Mouse (Mus musculus) frontal cortex, postnatal 10 days (tissue): Measurements from ENCODE around the gene Chmp4b.

Source experiments
- DNase-seq, 2 experiments: peaks; one replicate each; pipeline ENCODE4 v3.0.0; 2022; ENCODE audit warnings: low spot score in 2 of 2, mixed read lengths in 1 of 2

The Chmp4b gene

DNA sequence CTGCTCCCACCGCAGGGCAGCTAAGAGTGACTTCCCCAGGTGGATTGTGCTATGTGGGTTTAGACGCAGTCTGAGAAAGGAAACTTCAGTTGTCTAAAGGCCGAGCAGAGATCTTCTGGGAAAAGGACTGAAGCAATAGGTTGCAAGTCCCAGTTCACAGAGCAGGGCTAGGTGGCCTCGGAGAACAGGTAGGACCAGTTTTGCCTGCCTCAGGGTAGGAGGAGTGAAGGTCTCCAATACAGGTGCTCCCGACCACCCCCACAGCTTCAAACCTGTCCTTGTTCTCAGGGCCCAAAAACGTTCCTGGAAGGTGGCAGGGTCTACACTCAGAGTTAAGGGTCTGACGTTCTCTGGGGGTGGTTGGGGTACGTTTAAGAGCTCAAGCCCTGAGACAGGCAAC, at the start of gene Chmp4b:
TSS of gene Chmp4b (plus strand) at position 343 of the 400 bp plus-strand sequence.
- DNase-seq = no peak

DNA sequence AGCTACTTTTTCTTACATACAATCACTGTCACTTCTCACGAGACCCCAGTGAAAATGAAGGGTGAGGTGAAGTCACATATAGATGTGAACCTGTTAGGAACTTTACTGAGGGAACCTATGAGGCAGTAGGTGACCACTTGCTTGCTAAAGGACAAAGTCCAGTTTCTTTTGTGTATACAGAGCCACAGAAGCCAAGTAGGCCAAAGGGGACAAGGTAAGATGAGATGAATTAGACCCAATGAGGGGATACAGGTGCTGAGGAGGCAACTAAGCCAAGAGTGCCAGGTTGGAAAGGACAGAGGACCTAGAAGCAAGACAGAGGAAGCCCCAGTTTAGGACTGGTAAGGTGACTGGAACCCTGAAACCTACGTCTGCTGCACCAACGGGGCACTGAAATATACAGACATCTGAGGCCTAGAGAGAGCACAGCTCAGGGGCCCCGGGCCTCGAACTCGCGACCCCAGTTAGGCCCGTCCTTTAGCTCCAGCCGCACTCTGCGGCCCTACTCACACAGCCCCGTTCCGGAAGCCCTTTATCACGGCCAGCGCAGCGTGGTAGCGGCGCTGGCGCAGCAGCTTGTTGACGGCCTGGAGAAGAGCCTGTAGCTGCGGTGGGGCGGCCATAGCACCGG, 48.4 kb upstream of the Chmp4b start:
- no peak for DNase-seq

DNA sequence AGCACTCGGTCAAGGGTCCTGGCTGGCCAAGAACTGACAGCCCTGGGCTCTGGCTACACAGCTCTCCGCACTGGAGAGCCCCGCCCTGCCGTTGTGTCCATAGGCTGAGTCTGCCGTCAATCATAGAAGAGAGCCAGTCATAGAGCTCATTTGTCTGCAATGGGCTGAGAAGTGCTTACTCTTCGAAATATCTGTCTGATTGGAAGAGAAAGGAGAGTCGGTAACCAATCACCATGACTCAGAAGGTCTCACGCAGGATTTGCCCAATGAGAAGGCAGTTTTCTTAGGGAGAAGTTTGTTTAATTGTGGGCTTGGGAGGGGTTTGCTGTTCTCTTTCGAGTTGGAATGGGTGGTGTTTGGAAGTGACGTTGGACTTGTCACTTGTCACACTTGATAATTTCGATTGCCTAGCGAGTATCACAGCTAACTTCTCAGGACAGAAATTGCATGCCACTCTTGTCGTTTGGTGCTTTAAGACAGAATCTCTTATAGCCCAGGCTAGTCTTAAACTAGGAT, 47.8 kb upstream of the Chmp4b start, which contains the start of gene Pxmp4:
TSS of gene Pxmp4 (minus strand) at position 71 of the 516 bp plus-strand sequence.
- DNase-seq = peak; percentile 98 to 99

DNA sequence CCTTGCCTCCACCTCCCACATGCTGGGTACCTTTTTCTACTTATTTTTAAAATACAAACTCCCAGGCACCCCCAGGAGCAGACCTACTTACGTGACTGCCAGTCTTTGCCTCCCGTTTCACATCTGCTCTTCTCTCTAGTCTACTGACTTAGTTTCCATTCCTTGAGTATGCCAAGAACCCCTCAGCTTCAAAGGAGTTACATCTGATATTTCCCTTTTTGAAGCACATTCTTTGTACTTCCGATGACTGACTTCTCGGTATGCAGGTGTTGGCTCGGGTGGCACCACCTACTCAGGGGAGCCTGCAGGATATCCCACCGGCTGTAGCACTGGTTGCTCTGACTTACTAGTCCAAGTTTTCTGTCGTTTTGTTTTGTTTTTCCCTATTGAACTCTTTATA, 47.3 kb upstream of the Chmp4b start:
- no peak for DNase-seq

DNA sequence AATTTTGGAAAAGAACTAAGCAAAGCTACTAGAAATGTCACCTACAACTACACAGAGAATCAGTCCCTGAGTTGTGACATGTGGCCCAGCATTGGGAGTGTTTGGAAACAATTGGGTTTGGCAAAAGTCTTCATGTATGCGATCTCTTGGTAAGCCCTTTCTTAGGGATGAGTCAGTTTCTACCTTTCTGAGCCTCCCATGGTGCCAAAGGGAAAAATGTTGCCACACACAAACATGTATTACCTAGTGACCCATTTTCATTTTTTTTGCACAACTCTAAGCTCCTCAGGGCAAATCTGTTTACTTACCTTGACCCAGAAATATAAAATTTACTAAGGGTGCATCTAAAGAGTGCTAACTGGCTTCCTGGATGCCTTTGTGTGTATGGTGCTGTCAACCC, 44.5 kb upstream of the Chmp4b start:
- no peak for DNase-seq

DNA sequence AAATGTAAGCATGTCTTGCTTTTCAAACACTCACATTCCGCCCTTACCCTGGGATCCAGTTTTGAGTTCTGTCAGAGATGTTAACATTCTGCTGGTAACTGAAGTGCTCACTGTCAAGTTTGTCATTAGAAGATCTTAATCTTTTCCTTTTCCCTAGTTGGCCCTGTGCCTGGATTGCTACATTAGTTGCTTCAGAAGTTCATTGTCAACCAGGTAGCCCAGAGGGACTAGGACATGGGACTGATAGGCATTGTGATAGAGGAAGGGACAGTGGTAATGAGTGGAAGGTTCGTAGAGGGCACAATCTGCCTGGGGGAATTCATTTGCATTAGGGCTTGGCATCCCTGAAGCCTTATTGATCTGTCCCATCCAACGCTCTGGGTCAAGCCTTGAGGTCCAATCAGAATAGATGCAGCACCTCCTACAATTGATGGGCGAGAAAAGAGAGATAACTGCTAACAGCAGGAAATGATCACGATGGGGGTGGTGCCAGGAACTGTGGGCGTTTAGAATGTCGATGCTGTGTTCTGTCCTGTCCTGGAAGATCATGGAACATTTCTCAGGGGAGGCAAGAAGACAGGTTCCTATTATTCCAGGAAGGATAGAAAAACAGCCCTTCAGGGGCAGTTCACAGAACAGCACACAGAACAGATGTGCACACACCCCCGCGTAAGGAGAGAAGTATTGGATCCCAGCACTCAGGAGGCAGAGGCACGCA, 42.3 kb upstream of the Chmp4b start:
- no peak for DNase-seq

DNA sequence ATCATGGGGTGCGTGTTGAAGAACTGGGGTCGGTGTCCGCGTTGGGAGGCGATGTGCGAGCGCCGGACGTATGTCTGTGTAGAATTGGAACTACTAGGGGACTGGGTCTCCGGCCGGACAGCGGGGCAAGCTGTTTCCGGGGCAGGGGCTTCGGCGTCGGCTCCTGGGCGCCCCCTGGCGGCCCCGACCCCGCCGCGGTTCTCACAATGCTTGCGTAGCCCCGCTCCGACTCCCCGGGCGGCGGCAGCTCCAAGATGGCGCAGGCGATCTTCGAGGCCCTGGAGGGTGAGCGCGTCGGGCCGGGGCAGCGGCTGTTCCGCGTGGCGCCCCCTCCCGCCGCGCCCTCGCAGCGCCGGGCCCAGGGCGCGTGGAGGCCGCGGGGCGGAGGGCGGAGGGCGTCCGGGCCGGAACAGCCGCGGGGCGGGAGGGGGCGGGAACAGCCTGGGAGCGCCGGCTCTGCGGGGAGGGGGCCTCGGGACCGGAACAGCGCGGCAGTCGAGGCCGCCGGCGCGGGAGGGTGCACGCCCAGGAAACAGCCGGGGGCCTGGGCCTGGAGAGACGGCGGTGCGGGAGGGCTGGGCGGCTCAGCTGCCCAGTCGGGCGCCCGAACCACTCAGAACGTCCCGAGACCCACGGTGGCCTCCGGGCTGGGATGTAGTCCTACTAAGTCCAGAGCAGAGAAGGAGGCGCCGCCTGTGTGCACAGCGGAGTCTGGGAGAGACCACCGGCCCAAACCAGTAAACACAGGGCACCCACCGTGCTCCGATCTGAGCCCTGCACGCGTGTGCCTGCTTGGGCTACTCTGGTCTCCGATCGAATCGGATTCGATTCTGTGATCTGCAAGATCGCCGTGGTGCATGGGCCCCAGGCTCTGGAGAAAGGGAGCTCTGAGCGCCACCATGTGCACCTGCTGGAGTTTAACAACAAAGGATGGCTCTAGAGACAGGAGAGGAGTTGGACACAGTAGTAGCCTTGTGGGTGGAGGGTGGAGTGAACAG, 38.1 kb upstream of the Chmp4b start, which contains the start of the genes Zfp341 and 4930519P11Rik:
TSS of gene Zfp341 (plus strand) at position 180 of the 998 bp plus-strand sequence.
TSS of gene 4930519P11Rik (minus strand) at position 320 of the 998 bp plus-strand sequence.
- DNase-seq = peak; percentile 86 to 89

DNA sequence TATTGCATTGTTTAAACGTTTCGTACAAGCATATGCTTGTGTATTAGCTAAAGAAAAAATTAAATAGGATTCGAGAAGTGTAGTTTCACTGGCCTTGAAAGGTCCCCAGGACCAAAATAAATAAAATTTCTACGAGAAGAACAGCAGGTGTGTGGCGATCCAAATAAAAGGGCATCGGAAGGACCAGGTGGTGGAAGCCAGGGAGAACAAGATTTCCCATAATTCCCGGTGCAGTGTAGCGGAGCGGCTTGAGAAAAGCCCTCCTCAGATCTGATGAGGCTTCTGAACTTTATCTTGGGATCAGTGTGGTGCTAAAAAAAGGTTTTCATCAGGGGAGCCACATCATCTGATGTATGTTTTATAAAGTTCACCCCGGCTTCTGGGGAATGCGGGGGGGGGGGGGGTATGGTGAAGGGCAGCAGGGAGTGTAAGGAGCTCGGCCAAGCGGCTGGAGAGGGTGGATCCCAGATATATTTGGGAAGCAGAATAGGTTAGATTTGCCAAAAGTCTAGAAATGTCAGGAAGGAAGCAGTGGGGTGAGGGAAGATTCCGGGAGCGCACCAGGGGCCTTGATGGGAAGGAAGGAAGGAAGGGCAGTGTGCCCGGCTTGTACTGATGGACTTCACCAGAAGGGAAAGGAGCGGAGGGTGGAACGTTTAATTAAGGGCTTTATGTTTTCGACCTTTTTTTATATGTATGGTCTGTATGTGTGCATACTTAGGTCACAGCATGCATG, 36.5 kb upstream of the Chmp4b start:
- no peak for DNase-seq

DNA sequence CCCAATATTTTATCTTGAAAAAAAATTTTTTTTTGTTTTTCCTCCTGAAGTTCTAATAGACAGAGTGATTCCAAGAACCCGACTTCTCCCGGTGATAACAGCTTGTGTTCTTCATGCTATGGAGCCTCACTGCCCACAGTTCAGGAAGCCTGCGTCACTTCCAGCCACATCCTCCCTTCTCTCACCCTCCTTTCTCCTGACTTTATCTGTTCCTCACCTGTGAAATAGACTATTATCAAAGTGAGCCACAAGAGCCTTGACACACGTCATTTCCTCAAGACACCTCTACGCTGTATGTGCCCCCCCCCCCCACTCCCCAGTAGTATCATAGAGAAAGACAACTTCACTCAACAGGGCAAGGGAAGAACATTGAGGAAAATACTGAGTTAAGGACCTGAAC, 35.8 kb upstream of the Chmp4b start:
- DNase-seq = no peak

DNA sequence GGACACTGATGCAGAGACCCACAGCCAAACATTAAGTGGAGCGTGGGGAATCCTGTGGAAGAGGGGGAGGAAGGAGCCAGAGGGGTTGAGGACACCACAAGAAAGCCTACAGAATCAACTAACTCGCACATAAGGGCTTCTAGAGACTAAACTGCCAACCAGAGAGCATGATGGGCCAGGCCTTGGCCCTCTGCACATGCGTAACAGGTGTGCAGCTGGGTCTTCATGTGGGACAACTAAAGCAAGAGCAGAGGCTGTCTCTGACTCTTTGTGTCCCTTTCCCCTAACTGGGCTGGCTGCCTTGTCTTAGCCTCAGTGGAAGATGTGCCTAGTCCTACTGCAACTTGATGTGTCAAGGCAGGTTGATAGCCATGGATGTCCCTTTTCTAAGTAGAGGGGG, 34.4 kb upstream of the Chmp4b start:
- DNase-seq = no peak

DNA sequence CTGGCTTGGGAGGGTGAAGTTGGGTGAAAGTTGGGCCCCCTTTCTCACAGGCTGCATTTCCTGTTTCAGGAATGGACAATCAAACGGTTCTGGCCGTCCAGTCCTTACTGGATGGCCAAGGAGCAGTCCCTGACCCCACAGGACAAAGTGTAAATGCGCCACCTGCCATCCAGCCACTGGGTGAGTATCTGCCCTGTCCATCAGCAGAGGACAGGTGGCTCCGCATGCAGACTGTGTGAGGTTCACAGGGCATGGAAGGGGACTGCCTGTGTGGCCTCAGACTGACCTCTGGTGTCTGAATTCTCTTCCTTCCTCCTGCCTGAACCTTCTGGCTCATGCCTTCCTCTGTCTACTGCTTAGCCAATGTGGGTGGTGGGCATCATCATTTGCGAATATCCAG, 29.8 kb upstream of the Chmp4b start:
- DNase-seq = no peak

DNA sequence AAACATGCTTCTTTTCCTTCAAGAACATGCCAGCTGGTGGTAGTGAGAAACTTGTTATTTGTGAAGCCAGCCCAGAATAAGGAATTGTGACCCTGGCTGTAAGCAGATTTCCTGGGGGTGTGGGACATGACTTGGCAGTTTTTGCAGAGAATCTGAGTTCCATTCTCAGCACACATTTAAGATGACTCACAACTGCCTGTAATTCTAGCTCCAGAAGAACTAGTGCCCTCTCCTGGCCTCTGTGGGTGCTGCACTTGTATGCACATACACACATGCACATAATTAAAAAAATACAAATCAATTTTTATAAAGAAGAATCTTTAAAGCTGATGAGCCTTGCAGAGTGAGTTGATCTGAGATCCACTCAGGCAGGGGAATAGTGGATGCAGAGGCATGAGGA, 27.4 kb upstream of the Chmp4b start:
- DNase-seq = no peak

DNA sequence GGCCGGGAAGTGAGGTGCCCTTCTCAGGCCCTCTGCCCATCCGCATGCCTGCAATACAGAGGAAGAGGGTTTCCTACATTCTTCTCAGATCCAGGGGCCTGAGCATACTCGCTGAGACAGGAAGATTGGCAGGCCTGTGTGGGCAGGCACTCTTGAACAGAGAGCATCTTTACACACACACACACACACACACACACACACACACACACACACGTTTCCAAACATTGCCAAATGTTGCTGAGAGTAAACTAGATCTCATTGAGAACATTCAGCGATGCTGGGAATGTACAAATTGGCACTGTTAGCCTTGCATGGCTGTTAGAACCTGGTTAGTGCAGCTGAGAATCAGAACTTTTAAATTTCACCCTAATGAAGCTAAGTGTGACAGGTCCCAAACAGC, 21.0 kb upstream of the Chmp4b start:
- DNase-seq = no peak

DNA sequence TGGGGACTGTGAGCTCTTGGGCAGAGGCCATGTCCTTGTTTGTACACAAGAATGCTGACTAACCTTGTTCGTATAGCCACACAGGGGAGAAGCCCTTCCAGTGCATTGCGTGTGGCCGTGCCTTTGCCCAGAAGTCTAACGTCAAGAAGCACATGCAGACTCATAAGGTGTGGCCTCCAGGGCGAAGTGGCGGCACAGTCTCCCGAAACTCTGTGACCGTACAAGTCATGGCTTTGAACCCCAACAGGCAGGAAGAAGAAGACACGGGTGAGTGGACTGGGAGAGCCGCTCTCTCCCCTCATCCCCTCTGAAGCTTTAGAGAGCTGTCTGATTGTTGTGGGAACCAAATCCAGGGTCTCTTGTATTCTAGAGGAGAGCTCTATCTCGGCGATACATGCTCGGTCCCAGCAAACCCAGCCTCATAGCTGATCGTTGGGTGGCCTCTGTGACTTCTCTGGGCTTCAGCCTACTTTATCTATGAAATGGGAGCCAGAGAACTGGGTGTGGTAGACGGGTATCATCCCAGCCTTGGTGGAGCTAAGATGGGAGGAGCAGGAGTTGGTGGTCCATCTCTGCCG, 19.2 kb upstream of the Chmp4b start:
- DNase-seq = no peak

DNA sequence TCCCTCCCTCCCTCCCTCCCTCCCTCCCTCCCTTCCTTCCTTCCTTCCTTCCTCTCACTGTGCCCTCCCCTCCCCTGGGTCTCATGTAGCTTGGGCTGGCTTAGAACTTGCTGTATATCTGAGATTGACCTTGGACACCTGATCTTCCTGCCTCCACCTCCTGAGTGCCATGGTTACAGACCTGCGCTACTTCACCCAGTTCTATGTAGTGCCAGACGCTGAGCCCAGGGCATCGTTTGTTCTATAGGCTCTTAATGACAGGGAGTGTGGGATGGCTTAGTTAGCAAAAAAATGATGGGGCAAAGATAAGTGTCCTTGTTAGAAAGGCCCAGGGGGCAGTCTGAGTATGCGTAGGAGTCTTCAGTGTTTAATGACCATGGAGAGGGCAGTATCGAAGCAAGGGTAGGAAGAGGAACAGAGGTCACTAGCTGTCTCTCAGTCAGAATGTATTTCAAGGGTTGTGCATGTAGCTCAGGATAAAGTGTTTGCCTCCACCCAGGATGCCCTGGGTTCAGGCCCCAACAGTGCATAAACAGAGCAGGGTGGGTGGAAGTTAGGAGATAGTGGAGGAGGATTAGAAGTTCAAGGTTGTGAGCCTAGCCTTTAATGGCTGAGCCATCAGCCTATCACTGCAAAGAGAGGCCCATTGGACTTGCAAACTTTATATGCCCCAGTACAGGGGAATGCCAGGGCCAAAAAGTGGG, 18.3 kb upstream of the Chmp4b start:
- DNase-seq = no peak

DNA sequence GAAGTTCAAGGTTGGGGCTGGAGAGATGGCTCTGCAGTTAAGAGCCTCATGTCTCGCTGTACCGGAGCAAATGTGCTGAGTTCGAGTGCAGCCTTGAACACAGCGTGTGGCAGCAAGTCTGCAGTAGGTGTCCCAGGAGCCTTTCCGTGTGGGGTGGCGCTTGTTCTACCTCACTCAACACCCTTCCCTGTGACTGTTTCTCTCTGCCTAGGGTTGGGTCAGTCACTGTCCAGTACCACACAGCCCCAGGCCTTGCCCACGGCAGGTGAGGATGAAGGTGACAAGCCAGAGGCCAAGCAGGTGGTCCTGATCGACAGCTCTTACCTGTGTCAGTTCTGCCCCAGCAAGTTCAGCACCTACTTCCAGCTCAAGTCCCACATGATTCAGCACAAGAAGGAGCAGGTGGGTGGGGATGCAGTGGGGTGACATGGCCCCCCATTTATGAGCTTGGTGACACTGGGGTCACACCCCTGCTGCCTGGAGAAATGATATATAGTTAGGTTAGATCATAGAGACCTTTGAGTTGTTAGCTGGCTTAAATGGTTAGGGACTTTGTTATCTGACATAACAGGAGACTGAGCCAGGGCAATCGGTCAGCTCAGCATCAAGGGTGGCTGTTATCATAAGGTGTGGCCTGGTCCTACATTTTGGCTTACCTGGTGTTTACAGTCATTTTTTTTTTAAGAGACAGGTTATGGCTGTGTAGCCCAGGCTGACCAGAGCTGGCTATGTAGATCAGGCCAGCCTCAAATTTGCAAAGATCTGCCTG, 17.4 kb upstream of the Chmp4b start:
- DNase-seq = no peak

DNA sequence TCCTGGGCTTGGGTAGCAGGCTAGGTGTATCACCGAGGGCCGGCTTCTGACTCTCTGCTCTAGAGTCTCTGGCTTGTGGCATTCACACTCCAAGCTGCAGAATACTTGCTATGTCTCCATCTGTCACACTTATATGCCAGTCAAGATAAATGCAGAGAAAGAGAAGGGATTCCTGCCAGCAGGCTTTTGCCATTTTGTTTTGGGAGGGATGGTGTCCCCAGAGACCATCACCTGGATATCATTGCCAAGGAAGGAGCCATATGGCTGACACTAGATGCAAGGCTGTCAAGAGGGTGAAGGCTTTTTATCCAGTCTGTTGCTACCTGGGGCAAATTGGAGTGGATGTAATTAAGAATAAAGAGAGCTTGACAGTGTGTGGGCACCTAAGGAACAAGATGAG, 15.7 kb upstream of the Chmp4b start:
- DNase-seq = no peak

DNA sequence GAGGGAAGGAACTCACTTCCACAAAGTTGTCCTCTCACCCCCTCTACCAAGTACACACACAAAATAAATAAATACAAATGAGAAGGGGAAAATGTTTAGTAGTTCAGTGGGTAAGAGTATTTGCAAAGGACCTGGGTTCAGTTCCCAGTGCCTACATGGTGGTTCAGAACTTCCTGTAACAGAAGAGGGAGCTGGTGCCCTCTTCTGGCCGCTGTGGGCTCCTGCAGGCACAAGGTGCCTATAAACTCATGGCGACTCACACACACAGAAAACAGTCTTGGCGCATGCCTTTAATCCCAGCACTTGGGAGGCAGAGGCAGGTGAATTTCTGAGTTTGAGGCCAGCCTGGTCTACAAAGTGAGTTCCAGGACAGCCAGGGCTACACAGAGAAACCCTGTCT, 13.0 kb upstream of the Chmp4b start:
- DNase-seq = no peak

DNA sequence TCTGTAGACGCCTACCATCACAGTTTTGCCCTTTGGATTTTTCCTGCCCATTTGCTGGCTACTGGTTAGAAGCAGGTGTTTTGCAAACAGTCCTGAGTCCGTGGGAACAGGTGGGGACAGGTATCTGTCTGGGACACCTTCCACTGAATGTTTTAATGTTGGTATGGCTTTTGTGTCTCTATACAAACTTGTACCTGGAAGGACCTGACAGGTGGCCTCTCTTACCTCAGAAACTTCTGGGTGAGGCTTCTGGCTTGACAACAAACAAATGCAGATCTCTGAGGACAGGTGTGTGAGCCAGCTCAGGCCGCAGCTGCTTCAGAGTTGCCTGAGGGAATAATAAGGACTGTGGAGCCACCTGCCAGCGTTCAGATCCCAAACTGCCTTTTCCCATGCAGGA, 12.4 kb upstream of the Chmp4b start:
- DNase-seq = no peak
